32 mouse cellular contexts compared by ENCODE assay signal in genomic region chr1:82858236-82858635, GRCm38 (mm10). TPM values are rescaled to one million over a fixed set of nuclear protein-coding genes. Genes with fewer than 3 reads are reported as not detected.
"Had no signal": no experiment of that assay in that cellular context is flagged by ENCODE, and none has a peak within 500 bp of the region (broad histone marks: within the 10 kb centered on the region; RNA-seq: fewer than 3 reads in every experiment).

No protein-coding gene starts in this region.

- H3K4me1 ChIP-seq: hindbrain, embryonic 13.5 days; hindbrain, embryonic 15.5 days; kidney, embryonic 15.5 days had no signal

- H3K4me2 ChIP-seq: heart, embryonic 11.5 days; heart, embryonic 13.5 days; heart, embryonic 15.5 days; hindbrain, embryonic 13.5 days; hindbrain, embryonic 15.5 days; kidney, embryonic 15.5 days; limb, embryonic 13.5 days; limb, embryonic 15.5 days; liver, embryonic 12.5 days had no signal

- H3K36me3 ChIP-seq: hindbrain, embryonic 15.5 days had no signal

- DNase-seq: gastrocnemius, postnatal 14 days; gastrocnemius, postnatal 36 days; heart, adult 11 months; heart, adult 2 months; heart, postnatal 14 days; heart, postnatal 36 days; kidney, adult 11 months; kidney, adult 2 months; kidney, postnatal 14 days; kidney, postnatal 36 days; layer of hippocampus, adult 9-11 months; layer of hippocampus, postnatal 36 days; left cerebral cortex, postnatal 4 days had no signal

- H3K27me3 ChIP-seq: heart, embryonic 13.5 days; heart, embryonic 15.5 days; hindbrain, embryonic 13.5 days; hindbrain, embryonic 15.5 days; kidney, embryonic 15.5 days; limb, embryonic 13.5 days; limb, embryonic 15.5 days; liver, embryonic 12.5 days had no signal

- H3K27ac ChIP-seq: heart, adult 2 months; heart, embryonic 13.5 days; heart, embryonic 15.5 days; hindbrain, embryonic 13.5 days; hindbrain, embryonic 15.5 days; hindbrain, postnatal 0 days; kidney, embryonic 15.5 days; kidney, postnatal 0 days; limb, embryonic 13.5 days; limb, embryonic 15.5 days; liver, embryonic 12.5 days; liver, embryonic 14.5 days had no signal

- H3K9me3 ChIP-seq: heart, embryonic 13.5 days; heart, embryonic 15.5 days; hindbrain, embryonic 13.5 days; hindbrain, embryonic 15.5 days; kidney, embryonic 15.5 days; limb, embryonic 13.5 days; limb, embryonic 15.5 days; liver, embryonic 12.5 days had no signal

- H3K9ac ChIP-seq: heart, embryonic 13.5 days; heart, embryonic 15.5 days; hindbrain, embryonic 13.5 days; hindbrain, embryonic 15.5 days; kidney, embryonic 15.5 days; limb, embryonic 13.5 days; limb, embryonic 15.5 days; liver, embryonic 12.5 days; liver, embryonic 14.5 days had no signal

- ATAC-seq: hindbrain, postnatal 0 days; intestine, embryonic 16.5 days; liver, embryonic 12.5 days had no signal

- H3K4me3 ChIP-seq: heart, adult 2 months; heart, embryonic 13.5 days; heart, embryonic 15.5 days; hindbrain, embryonic 13.5 days; hindbrain, embryonic 15.5 days; kidney, embryonic 15.5 days; limb, embryonic 13.5 days; limb, embryonic 15.5 days; liver, embryonic 12.5 days had no signal

RNA-seq across cellular contexts. Expression of gene A030005L19Rik, which starts 54.9 kb away (rescaled TPM):
- total RNA-seq: gastrocnemius, adult 8-10 months; gastrocnemius, postnatal 14 days; gastrocnemius, postnatal 36 days; heart, adult 2 months; heart, postnatal 14 days; hematopoietic stem cell, adult 5-6 weeks; hindbrain, postnatal 0 days had no signal
- polyA plus RNA-seq: heart, postnatal 0 days; hindbrain, embryonic 11.5 days; hindbrain, postnatal 0 days; intestine, embryonic 14.5 days; intestine, embryonic 16.5 days; kidney, postnatal 0 days; limb, embryonic 11.5 days had no signal
